Mouse (Mus musculus) monocyte, adult 5-6 weeks (primary cell): ENCODE results near the gene Maged2. TPM values are rescaled to one million over a fixed set of nuclear protein-coding genes. Genes with fewer than 3 reads are reported as not detected.
"Not testable (repeated sequence)": the region's sequence is repeated elsewhere in the genome, so short reads cannot be mapped to it uniquely, and the experiment has no call there.

Experiments
- ATAC-seq: fragments of 153-309, 156-312 bp; replicated peaks from 2 replicates; pipeline ENCODE4 v1.8.0; 2017; ENCODE audit warnings: mild to moderate bottlenecking; ENCODE audit not compliant: low TSS enrichment, insufficient number of reproducible peaks, severe bottlenecking, poor library complexity, low FRiP score
- total RNA-seq: library from RNA; stranded (forward); fragments of 200-1000, 200-491, 200-594 nt; gene quantifications from 3 replicates; pipeline ENCODE4 v1.2.3, GENCODE M21; 2017

Gene Maged2
- 1.6 to 8.5 TPM (median 3.3 TPM) in 3 replicates for total RNA-seq

GRCm38 (mm10) chrX:150814139-150814469 is at the start of gene Maged2:
Gene Maged2 (minus strand): TSS chrX:150814345.
- ATAC-seq: no peak

GRCm38 (mm10) chrX:150848230-150848629 is 34.1 kb upstream of the Maged2 start:
- ATAC-seq: no peak

GRCm38 (mm10) chrX:150845480-150846205 is 31.5 kb upstream of the Maged2 start:
- ATAC-seq: not testable (repeated sequence)

- ATAC-seq: not testable (repeated sequence)
Observed at GRCm38 (mm10) chrX:150843257-150843656, 29.1 kb upstream of the Maged2 start.

- ATAC-seq: no peak
Observed at GRCm38 (mm10) chrX:150830297-150830696, 16.2 kb upstream of the Maged2 start.

GRCm38 (mm10) chrX:150817278-150817677 is 3.1 kb upstream of the Maged2 start:
- no peak for ATAC-seq

GRCm38 (mm10) chrX:150815601-150816000 is 1.5 kb upstream of the Maged2 start:
- ATAC-seq: no peak

- ATAC-seq: no peak
Observed at GRCm38 (mm10) chrX:150813464-150814138, 544 bp downstream of the Maged2 start.

GRCm38 (mm10) chrX:150812787-150813298 is 1.3 kb downstream of the Maged2 start:
- peak; percentile 63 for ATAC-seq

- ATAC-seq: not testable (repeated sequence)
Observed at GRCm38 (mm10) chrX:150800987-150801386, 13.2 kb downstream of the Maged2 start.

- not testable (repeated sequence) for ATAC-seq
Observed at GRCm38 (mm10) chrX:150798493-150799177, 15.5 kb downstream of the Maged2 start.

Other genes starting within 250 kb of the Maged2 start
- gene Pfkfb1, start 226.1 kb downstream of the Maged2 start, total RNA-seq: 3.2 to 6.3 TPM (median 3.4 TPM) in 3 replicates
- gene Apex2, start 224.5 kb downstream of the Maged2 start, total RNA-seq: 2.3 to 11.9 TPM (median 3.6 TPM) in 3 replicates
- not detected in 3 replicates for gene Tro, start 156.8 kb downstream of the Maged2 start, total RNA-seq
- 17.3 to 36.0 TPM (median 20.2 TPM) in 3 replicates for gene Gnl3l, start 203.0 kb upstream of the Maged2 start, total RNA-seq
- not detected in 3 replicates for gene Fgd1, start 231.8 kb upstream of the Maged2 start, total RNA-seq